Mouse (Mus musculus): ENCODE data around the gene Pcgf2. TPM values are rescaled to one million over a fixed set of nuclear protein-coding genes. Genes with fewer than 3 reads are reported as not detected.
A peak's percentile ranks its signal among the peaks of the same experiment; 100 is the strongest.

Pcgf2 gene
- polyA plus RNA-seq, 1 experiment = 65.9 TPM

DNA sequence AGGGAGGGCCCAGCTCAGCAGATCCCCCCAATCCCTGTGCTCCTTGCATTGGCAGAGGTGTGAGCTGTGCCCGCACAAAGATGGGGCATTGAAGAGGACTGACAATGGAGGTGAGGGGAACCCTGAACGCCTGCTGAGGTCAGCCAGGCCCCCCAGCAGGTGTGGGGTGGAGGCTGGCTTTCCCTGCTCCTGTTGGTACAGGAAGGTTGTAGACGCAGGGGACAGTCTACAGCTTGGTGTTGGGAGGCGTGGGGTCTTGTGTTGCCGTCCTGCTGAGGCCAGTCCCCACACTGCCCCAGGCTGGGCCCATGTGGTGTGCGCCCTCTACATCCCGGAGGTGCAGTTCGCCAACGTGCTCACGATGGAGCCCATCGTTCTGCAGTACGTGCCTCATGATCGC, 34.9 kb downstream of the Pcgf2 start:
- no peak for DNase-seq
- Histone ChIP-seq H3K4me3 (replicated peaks; ENCODE audit: extremely low read depth, low read depth, low read length) (no peak overlapping the region), H3K4me1 (ENCODE audit: control insufficient read depth, insufficient read depth, low read length) (peaks cover 17% of the 10 kb centered on the region)
- TF ChIP-seq CTCF (IDR thresholded peaks at IDR 0.05; ENCODE audit: insufficient read depth, low read length) = no peak
- TF ChIP-seq POLR2A (IDR thresholded peaks at IDR 0.05; ENCODE audit: borderline replicate concordance, extremely low read depth, low read depth, low read length) = no peak
- 85% methylated on average over 13 of the region's 13 CpGs for WGBS

DNA sequence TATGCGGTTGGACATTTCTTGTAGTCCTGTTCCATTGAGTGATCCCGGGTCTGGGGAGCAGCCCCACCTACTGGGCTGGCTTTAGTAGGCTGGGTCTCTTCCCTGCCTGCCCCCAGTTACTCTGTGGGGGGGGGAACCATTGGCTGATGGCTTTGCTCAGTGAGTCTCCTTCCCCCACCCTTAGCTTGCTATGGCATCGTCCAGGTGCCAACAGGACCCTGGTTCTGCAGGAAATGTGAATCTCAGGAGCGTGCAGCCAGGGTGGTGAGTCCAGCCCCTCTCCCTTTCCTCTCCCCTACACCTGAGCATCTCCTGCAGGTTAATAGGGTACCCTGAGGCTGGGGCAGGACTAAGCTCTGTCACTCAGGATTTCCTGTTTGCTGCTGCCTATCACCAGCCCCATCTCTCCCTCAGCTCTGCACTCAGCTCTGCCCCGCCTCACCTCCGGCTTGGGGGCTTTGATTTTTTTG, 35.5 kb downstream of the Pcgf2 start:
- 22% methylated on average over 6 of the region's 6 CpGs for WGBS
- no peak; the same call in 1 of the 2 replicates for TF ChIP-seq CTCF (IDR thresholded peaks at IDR 0.05; ENCODE audit: insufficient read depth, low read length)
- TF ChIP-seq POLR2A (IDR thresholded peaks at IDR 0.05; ENCODE audit: borderline replicate concordance, extremely low read depth, low read depth, low read length) = no peak
- DNase-seq = no peak
- Histone ChIP-seq H3K4me1 (ENCODE audit: control insufficient read depth, insufficient read depth, low read length) (peaks cover 17% of the 10 kb centered on the region), H3K4me3 (replicated peaks; ENCODE audit: extremely low read depth, low read depth, low read length) (peak overlapping the region; percentile 28)

DNA sequence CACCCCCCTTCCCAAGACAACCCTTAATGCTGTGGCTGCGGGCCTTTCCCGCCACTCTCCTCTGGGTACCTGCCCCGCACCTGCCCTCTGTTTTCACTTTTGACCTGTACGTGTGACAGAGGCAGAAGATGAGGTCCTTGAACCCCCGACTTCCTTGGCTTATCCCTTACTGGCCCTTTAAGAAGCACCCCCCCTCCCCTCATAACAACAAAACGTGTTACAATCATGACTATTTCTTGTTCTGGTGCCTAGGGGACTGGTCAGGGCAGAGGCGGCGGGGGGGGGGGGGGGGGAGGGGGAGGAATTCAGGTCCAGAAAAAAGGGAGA, 36.0 kb downstream of the Pcgf2 start:
- Histone ChIP-seq H3K4me1 (ENCODE audit: control insufficient read depth, insufficient read depth, low read length) (peaks cover 13% of the 10 kb centered on the region), H3K4me3 (replicated peaks; ENCODE audit: extremely low read depth, low read depth, low read length) (peak overlapping the region; percentile 87)
- WGBS = 3% methylated on average over 8 of the region's 8 CpGs
- no peak for DNase-seq
- TF ChIP-seq CTCF (IDR thresholded peaks at IDR 0.05; ENCODE audit: insufficient read depth, low read length) (no peak), POLR2A (IDR thresholded peaks at IDR 0.05; ENCODE audit: borderline replicate concordance, extremely low read depth, low read depth, low read length) (no peak)

GRCm38 (mm10) chr11:97663528-97664338, 36.6 kb downstream of the Pcgf2 start:
- peak overlapping the region; percentile 87 for H3K4me3 ChIP-seq (replicated peaks; ENCODE audit: extremely low read depth, low read depth, low read length)
- TF ChIP-seq POLR2A (IDR thresholded peaks at IDR 0.05; ENCODE audit: borderline replicate concordance, extremely low read depth, low read depth, low read length) (no peak), CTCF (IDR thresholded peaks at IDR 0.05; ENCODE audit: insufficient read depth, low read length) (no peak)
- WGBS = under 1% methylated on average over 37 of the region's 57 CpGs
- DNase-seq = peak; percentile 70
- peaks cover 11% of the 10 kb centered on the region for H3K4me1 ChIP-seq (ENCODE audit: control insufficient read depth, insufficient read depth, low read length)

DNA sequence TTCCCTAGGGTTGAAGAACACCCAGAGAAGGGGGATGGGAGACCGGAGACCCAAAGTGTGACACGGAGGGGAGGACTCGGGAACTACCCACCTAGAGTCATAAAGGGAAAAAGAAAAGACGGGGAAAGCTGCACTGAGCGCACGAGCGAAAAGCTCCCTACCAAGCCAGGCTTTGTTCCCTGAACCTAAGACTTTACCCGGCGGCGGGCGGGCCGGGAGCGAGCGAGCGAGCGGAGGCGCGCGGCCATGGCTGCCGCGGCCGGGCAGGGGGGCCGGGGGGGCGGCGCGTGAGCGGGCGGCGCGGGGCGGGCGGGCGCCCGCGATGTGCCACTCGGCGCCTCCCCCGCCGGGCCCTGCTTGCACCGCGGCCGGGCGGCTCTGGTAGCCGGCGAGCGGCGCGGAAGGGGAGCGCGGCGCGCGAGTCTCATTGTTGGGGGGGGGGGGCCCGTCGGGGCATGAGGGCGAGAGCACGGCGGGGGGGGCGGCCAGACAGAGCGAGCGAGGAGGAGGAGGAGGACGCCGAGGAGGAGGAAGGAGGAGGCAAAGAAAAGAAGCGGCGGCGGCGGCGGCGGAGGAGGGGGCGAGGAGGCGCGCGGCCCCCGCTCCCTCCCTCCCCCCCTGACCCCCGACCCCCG, 37.3 kb downstream of the Pcgf2 start, which contains the start of gene Mllt6:
Mllt6 (plus strand) TSS at position 522 of the 635 bp plus-strand sequence.
- Histone ChIP-seq H3K4me3 (replicated peaks; ENCODE audit: extremely low read depth, low read depth, low read length) (peak within 1 kb of the TSS; percentile 87), H3K4me1 (ENCODE audit: control insufficient read depth, insufficient read depth, low read length) (peaks cover 12% of the 10 kb centered on the region)
- 2% methylated on average over 52 of the region's 76 CpGs for WGBS
- TF ChIP-seq POLR2A (IDR thresholded peaks at IDR 0.05; ENCODE audit: borderline replicate concordance, extremely low read depth, low read depth, low read length) = peak; percentile 10; the same call in 1 of the 2 replicates
- no peak for TF ChIP-seq CTCF (IDR thresholded peaks at IDR 0.05; ENCODE audit: insufficient read depth, low read length)
- peak; percentile 69 for DNase-seq

DNA sequence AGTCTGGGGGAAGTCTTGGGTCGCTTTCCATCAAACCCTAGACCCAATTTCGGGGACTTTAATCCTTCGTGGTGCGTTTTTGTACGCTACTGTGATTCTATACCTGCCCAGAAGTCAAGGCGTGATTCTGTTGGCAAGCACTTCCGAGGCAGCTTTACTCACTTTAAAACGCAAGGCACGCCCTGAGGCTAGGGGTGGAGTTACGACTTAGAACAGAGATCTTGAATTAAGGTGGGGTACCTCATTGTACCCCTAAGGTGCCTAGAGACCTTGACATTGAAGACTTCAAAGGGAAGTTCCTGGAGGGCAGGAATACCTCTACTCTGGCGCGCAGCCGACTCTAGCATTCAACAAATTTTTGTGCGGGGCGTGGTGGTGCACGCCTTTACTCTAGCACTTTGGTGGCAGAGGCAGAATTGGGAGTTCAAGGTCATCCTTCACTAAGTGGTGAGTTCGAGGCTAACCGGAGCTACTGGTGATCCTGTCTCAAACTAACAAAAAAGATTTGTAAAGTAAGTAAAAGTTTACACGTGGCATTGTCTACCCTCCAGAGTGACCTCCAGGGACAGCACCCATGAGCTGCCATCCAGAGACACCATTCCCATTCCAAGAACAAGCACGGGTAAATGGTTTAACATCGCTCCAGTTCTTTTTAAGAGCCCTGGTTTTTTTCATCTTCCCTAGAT, 37.9 kb downstream of the Pcgf2 start:
- no peak for TF ChIP-seq CTCF (IDR thresholded peaks at IDR 0.05; ENCODE audit: insufficient read depth, low read length)
- no peak for TF ChIP-seq POLR2A (IDR thresholded peaks at IDR 0.05; ENCODE audit: borderline replicate concordance, extremely low read depth, low read depth, low read length)
- DNase-seq = peak; percentile 70
- peaks cover 12% of the 10 kb centered on the region for H3K4me1 ChIP-seq (ENCODE audit: control insufficient read depth, insufficient read depth, low read length)
- H3K4me3 ChIP-seq (replicated peaks; ENCODE audit: extremely low read depth, low read depth, low read length) = peak overlapping the region; percentile 74
- WGBS = 2% methylated on average over 21 of the region's 21 CpGs

GRCm38 (mm10) chr11:97661648-97662133, 38.6 kb downstream of the Pcgf2 start:
- H3K4me1 ChIP-seq (ENCODE audit: control insufficient read depth, insufficient read depth, low read length) = peaks cover 12% of the 10 kb centered on the region
- WGBS = under 1% methylated on average over 20 of the region's 20 CpGs
- H3K4me3 ChIP-seq (replicated peaks; ENCODE audit: extremely low read depth, low read depth, low read length) = peak overlapping the region; percentile 47
- peak; percentile 81 for DNase-seq
- no peak for TF ChIP-seq CTCF (IDR thresholded peaks at IDR 0.05; ENCODE audit: insufficient read depth, low read length)
- peak; percentile 36; the same call in 1 of the 2 replicates for TF ChIP-seq POLR2A (IDR thresholded peaks at IDR 0.05; ENCODE audit: borderline replicate concordance, extremely low read depth, low read depth, low read length)

GRCm38 (mm10) chr11:97660734-97661647, 39.3 kb downstream of the Pcgf2 start:
- no peak for TF ChIP-seq POLR2A (IDR thresholded peaks at IDR 0.05; ENCODE audit: borderline replicate concordance, extremely low read depth, low read depth, low read length)
- no peak for TF ChIP-seq CTCF (IDR thresholded peaks at IDR 0.05; ENCODE audit: insufficient read depth, low read length)
- no peak for DNase-seq
- peaks cover 12% of the 10 kb centered on the region for H3K4me1 ChIP-seq (ENCODE audit: control insufficient read depth, insufficient read depth, low read length)
- peak overlapping the region; percentile 93 for H3K4me3 ChIP-seq (replicated peaks; ENCODE audit: extremely low read depth, low read depth, low read length)
- WGBS = 7% methylated on average over 27 of the region's 27 CpGs
